Mouse (Mus musculus): ENCODE measurements around the gene Slc44a4.
A peak's percentile ranks its signal among the peaks of the same experiment; 100 is the strongest.
"Not testable (repeated sequence)": the region's sequence is repeated elsewhere in the genome, so short reads cannot be mapped to it uniquely, and the experiment has no call there.

Gene Slc44a4

GRCm38 (mm10) chr17:34943128-34943815 lies 29.0 kb downstream of the Slc44a4 start:
- DNase-seq (ENCODE audit: low spot score in 2 of 2) = no peak

- DNase-seq (ENCODE audit: low spot score in 2 of 2) = no peak
Measured at GRCm38 (mm10) chr17:34944362-34944761, 30.1 kb downstream of the Slc44a4 start.

DNA sequence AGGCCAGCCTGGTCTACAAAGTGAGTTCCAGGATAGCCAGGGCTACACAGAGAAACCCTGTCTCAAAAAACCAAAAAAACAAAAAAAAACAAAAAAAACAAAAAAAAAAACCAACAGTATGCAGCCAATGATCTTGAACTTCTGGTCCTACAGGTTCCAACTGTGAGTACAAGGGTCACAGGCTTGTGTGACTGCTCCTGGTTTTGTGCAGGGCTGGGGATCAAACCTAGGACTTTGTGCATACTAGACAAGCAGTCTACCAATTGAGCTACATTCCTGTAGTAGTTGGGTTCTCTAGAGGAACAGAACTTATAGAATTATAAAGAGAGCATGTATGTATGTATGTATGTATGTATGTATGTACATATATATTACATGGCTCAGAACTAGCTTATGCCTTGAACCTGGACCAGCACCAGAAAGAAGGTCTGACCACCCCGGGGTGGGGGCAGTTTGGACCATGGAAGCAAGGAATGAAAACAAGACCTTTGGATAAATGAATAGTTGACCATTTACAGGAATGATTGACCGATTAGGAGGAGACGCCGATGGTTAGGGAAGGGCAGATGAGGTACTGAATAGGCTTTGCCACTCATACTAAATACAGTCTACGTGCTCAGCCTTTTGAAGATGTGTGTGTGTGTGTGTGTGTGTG lies 32.3 kb downstream of the Slc44a4 start:
- no peak for DNase-seq (ENCODE audit: low spot score in 2 of 2)

DNA sequence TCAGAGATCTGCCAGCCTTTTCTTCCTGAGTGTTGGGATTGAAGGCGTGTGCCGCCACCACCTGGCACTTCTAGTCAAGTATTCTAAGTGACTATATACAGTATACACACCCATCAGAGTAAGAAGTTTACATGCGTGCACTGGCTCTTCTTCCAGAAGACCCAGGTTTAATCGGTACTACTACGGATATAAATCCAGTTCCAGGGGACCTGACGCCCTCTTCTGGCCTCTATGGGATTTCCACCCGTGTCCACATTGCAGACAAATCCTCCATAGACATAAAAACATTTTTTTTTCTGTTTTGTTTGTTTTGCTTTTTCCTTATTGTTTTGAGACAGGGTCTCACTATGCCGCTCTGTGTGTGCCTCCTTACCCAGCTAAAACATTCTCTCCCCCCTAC lies 33.3 kb downstream of the Slc44a4 start:
- no peak for DNase-seq (ENCODE audit: low spot score in 2 of 2)

GRCm38 (mm10) chr17:34948721-34949552 lies 34.7 kb downstream of the Slc44a4 start:
- DNase-seq (ENCODE audit: low spot score in 2 of 2) = not testable (repeated sequence)

- no peak for DNase-seq (ENCODE audit: low spot score in 2 of 2)
Measured at GRCm38 (mm10) chr17:34949553-34949969, 35.3 kb downstream of the Slc44a4 start.

DNA sequence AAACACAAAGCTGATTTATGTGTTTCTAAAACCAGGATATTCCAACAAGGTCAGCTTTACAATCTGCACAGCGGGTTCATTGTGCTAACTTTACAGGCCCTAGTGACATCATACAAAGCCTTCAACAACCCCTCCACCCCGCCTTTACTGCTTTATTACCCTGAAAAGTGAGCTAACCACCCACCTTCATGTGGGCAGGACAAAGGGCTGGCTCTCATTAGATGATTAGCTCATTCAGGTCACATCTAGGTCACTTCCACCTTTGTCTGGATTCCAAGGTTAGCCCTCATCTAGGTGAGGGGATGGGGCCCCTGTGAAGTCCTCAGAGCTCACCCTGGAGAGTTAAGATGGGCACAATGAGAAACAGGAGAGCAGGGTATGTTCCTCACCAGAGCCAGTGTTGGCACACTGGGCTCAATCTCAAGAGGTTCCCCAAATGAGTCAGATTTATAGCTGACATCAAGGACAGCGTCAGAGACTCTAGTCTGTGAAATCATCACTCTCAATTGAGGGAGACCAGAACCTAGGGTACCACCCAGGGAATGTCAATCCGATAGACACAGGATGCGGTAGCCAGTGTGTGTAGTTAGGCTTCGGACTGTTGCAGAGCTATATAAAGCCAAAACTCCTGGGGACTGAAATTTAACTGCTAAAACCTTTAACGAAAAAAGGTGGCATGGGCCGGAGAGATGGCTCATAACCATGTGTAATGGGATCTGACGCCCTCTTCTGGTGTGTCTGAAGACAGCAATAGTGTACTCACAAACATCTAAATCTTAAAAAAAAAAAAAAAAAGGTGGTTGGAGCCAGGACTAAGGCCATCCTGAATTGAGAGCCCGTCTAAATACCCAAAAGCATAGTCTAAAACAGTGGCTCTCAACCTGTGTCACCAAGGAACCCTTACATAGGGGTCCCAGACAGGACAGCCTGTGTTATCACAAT lies 36.5 kb downstream of the Slc44a4 start:
- DNase-seq (ENCODE audit: low spot score in 2 of 2) = no peak

- DNase-seq (ENCODE audit: low spot score in 2 of 2) = peak in 1 of 2 experiments; percentile 69
Measured at GRCm38 (mm10) chr17:34951636-34952377, 37.5 kb downstream of the Slc44a4 start.

GRCm38 (mm10) chr17:34952378-34953040 lies 38.2 kb downstream of the Slc44a4 start:
- peak in 1 of 2 experiments; percentile 80 for DNase-seq (ENCODE audit: low spot score in 2 of 2)

- no peak for DNase-seq (ENCODE audit: low spot score in 2 of 2)
Measured at GRCm38 (mm10) chr17:34953258-34953657, 39.0 kb downstream of the Slc44a4 start.

GRCm38 (mm10) chr17:34953904-34954303 lies 39.6 kb downstream of the Slc44a4 start:
- DNase-seq (ENCODE audit: low spot score in 2 of 2) = no peak

DNA sequence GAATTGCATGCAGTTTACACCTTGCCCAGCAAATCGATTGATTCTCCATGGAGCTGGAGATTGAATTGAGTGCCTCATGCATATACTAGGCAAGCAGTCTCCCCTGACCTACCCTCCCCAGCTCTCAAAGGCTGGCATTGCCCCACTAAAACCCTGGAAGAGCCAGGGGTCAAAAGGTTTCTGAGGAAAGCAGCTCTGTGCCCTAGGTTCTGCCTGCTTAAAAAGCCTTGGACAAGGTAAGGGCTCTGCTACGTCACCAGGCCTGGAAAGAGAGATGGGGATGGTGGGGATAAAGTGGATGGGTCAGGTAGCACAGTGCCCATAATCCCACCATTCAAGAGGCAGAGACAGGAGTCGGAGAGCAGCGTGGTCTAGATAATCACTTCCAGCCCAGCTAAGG lies 40.6 kb downstream of the Slc44a4 start:
- DNase-seq (ENCODE audit: low spot score in 2 of 2) = no peak

GRCm38 (mm10) chr17:34955884-34956283 lies 41.6 kb downstream of the Slc44a4 start:
- no peak for DNase-seq (ENCODE audit: low spot score in 2 of 2)

- DNase-seq (ENCODE audit: low spot score in 2 of 2) = no peak
Measured at GRCm38 (mm10) chr17:34956340-34956739, 42.1 kb downstream of the Slc44a4 start.

GRCm38 (mm10) chr17:34957291-34957690 lies 43.0 kb downstream of the Slc44a4 start:
- DNase-seq (ENCODE audit: low spot score in 2 of 2) = not testable (repeated sequence)

GRCm38 (mm10) chr17:34957966-34958365 lies 43.7 kb downstream of the Slc44a4 start:
- DNase-seq (ENCODE audit: low spot score in 2 of 2) = not testable (repeated sequence)

- not testable (repeated sequence) for DNase-seq (ENCODE audit: low spot score in 2 of 2)
Measured at GRCm38 (mm10) chr17:34958734-34959129, 44.5 kb downstream of the Slc44a4 start.

DNA sequence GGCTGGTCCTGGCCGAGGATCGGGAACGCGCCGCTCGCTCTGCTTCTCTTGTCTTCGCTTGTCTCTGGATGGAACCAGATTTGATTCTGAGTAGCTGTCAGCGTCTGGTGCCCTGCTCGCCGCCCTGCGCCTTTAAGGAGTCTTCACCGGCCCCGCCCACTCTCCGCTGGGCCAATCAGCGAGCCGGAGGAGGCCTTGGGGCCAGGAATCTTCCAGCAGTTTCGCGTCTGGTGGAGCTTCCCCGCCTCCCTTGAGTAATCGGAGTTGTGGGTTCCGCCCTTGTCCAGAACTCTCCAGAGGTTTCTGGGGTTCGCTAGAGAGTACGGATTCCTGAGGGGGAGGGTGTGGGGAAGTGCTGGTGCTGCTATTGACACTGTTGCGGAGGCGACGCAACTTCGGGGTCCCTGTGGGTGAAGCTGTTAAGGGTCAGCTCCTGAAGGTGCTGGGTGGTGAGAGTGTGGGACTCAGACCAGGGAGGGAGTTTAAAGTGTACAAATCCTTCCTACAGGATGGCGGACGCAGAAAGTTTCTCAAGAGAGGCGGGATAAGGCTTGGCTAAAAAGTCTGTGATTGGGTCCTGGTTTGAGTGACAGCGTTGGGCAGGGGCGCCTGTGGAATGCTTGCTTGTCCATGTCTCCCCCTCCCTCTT lies 45.0 kb downstream of the Slc44a4 start, which contains the start of gene Hspa1b:
Gene Hspa1b (minus strand): TSS at position 109 of the 649 bp plus-strand sequence.
- DNase-seq (ENCODE audit: low spot score in 2 of 2) = peak; percentile 60 to 72

GRCm38 (mm10) chr17:34959881-34960515 lies 45.7 kb downstream of the Slc44a4 start:
- DNase-seq (ENCODE audit: low spot score in 2 of 2) = no peak

Data from frontal cortex, postnatal 10 days (tissue).